Mouse (Mus musculus) hindbrain, postnatal 0 days (tissue): Measurements from ENCODE around the gene Hnrnpul1. TPM values are rescaled to one million over a fixed set of nuclear protein-coding genes. Genes with fewer than 3 reads are reported as not detected.

Experiments
- ATAC-seq: fragments of 200-750 bp; cut with Nextera tagmentation; 2 replicates; pipeline ENCODE4 v1.8.0; 2017; ENCODE audit warnings: mild to moderate bottlenecking, moderate TSS enrichment, moderate library complexity
- DNase-seq: peaks from one replicate; pipeline ENCODE4 v3.0.0-alpha.2; 2015; ENCODE audit warnings: low spot score
- H3K27ac ChIP-seq: fragments of 300-500 bp; sonication (generic); 2 replicates; pipeline ENCODE4 v1.5.1; 2014; ENCODE audit warnings: mild to moderate bottlenecking
- H3K27me3 ChIP-seq: fragments of 300-500 bp; sonication (generic); 2 replicates; pipeline ENCODE4 v1.6.1; 2014; ENCODE audit warnings: low read length, mixed read lengths; ENCODE audit not compliant: insufficient read depth
- H3K36me3 ChIP-seq: fragments of 300-500 bp; sonication (generic); 2 replicates; pipeline ENCODE4 v1.6.1; 2014; ENCODE audit warnings: low read length, mixed read lengths; ENCODE audit not compliant: insufficient read depth
- H3K4me1 ChIP-seq: fragments of 300-500 bp; sonication (generic); 2 replicates; pipeline ENCODE4 v1.6.1; 2014; ENCODE audit warnings: antibody characterized with exemption, low read length, mixed read lengths; ENCODE audit not compliant: insufficient read depth
- H3K4me2 ChIP-seq: fragments of 300-500 bp; sonication (generic); 2 replicates; pipeline ENCODE4 v1.6.1; 2014; ENCODE audit warnings: low read depth, mild to moderate bottlenecking, low read length, moderate library complexity, mixed read lengths
- H3K4me3 ChIP-seq: fragments of 300-500 bp; sonication (generic); 2 replicates; pipeline ENCODE4 v1.5.1; 2014; ENCODE audit warnings: low read length
- H3K9ac ChIP-seq: fragments of 300-500 bp; sonication (generic); replicated peaks from 2 replicates; pipeline ENCODE4 v1.6.1; 2014; ENCODE audit warnings: mild to moderate bottlenecking, low read length, moderate library complexity, mixed read lengths
- H3K9me3 ChIP-seq: fragments of 300-500 bp; sonication (generic); 2 replicates; pipeline ENCODE4 v1.6.1; 2016; ENCODE audit warnings: low read length, mixed read lengths
- CTCF ChIP-seq: IDR thresholded peaks from 2 replicates; pipeline ENCODE4 v1.5.1; 2016; ENCODE audit warnings: antibody characterized with exemption, control low read depth, low read depth
- WGBS: fragments of 180-500 bp; shearing (Covaris S2); extraction: QIAGEN DNeasy Blood & Tissue Kit; methylation state at CpG from one replicate; pipeline ENCODE4 v1.1.7; 2014; 5-methylcytosine and 5-hydroxymethylcytosine counted together
- polyA plus RNA-seq: library from polyadenylated mRNA; unstranded; fragments of >200 nt; fragmentation: Nextera tagmentation; extraction: Ambion mirVana; gene quantifications from 2 replicates; pipeline ENCODE4 v1.2.1, GENCODE M21; 2015
- total RNA-seq: library from RNA; depleted of rRNA; stranded (reverse); fragments of >200 nt; gene quantifications from 2 replicates; pipeline ENCODE4 v1.2.3, GENCODE M21; 2014

The Hnrnpul1 gene
- total and polyA plus RNA-seq, 2 experiments from 2014 or later = 44.6 to 116 TPM

DNA sequence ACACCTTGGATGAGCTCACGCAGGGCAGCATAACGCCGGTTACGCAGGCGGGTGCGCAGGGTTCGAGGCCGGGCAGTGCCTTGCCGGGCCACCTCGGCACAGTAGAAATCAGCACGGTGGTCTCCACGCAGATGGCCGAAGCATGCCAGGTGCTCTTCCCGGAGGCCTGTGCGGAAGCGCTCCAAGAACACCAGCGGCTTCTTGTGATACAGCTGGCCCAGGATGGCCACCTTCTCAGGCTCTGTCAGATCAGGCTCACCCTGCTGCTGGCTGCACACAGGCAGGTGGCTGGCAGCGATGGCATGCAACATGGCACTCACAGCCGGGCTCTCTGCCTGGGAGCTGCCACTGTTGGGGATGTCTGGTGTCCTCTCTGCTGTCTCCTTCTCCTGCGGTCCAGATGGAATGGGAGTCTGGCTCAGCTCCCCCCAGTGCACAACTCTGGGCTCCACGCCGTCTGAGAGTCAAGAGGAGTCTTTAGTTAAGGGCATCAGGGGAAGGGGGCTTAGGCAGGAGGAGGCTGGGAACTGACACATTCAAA lies 38.8 kb downstream of the Hnrnpul1 start:
- Histone ChIP-seq H3K4me3 (no peak overlapping the region), H3K9me3 (no peaks in the 10 kb centered on the region), H3K36me3 (peaks cover 35% of the 10 kb centered on the region), H3K9ac (no peak overlapping the region), H3K4me1 (peaks cover 9% of the 10 kb centered on the region; the same call in 1 of the 2 replicates), H3K4me2 (no peak overlapping the region), H3K27me3 (no peaks in the 10 kb centered on the region), H3K27ac (no peak overlapping the region)
- no peak for TF ChIP-seq CTCF
- WGBS = 94% methylated on average over 22 of the region's 22 CpGs
- no peak for ATAC-seq
- DNase-seq = no peak

GRCm38 (mm10) chr7:25714581-25714980 lies 40.0 kb downstream of the Hnrnpul1 start:
- Histone ChIP-seq H3K4me1 (peaks cover 20% of the 10 kb centered on the region), H3K27me3 (no peaks in the 10 kb centered on the region), H3K36me3 (peaks cover 29% of the 10 kb centered on the region), H3K4me3 (no peak overlapping the region), H3K4me2 (no peak overlapping the region), H3K27ac (no peak overlapping the region), H3K9me3 (no peaks in the 10 kb centered on the region), H3K9ac (no peak overlapping the region)
- TF ChIP-seq CTCF = no peak
- no peak for DNase-seq
- ATAC-seq = no peak
- WGBS = 94% methylated on average over 8 of the region's 8 CpGs

DNA sequence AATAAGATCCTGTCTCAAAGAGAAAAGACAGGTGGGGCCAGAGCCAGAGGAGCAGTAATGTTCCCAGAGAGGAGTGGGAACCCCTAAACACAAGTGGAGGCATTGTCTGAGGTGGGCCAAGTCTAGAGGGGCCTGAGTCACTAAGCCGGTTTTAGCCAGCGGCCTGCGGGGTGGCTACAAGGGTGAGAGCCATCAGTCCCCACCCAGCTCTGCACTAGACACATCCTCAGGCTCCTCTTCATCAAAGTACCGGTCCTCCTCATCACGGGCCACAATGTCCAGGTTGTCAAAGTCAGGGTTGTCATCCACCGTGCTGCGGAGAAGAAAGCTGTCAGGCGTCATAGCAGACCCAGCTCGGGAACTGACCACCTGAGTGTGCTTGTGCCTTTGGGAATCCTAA lies 41.8 kb downstream of the Hnrnpul1 start:
- Histone ChIP-seq H3K27ac (no peak overlapping the region), H3K4me2 (no peak overlapping the region), H3K9ac (no peak overlapping the region), H3K4me1 (peaks cover 15% of the 10 kb centered on the region), H3K27me3 (no peaks in the 10 kb centered on the region), H3K9me3 (no peaks in the 10 kb centered on the region), H3K4me3 (no peak overlapping the region), H3K36me3 (peaks cover 29% of the 10 kb centered on the region)
- DNase-seq (no peak), ATAC-seq (no peak)
- 92% methylated on average over 9 of the region's 9 CpGs for WGBS
- no peak for TF ChIP-seq CTCF

GRCm38 (mm10) chr7:25711731-25712197 lies 42.8 kb downstream of the Hnrnpul1 start:
- ATAC-seq (no peak), DNase-seq (peak; percentile 13)
- Histone ChIP-seq H3K4me3 (no peak overlapping the region), H3K36me3 (peaks cover 29% of the 10 kb centered on the region), H3K27me3 (no peaks in the 10 kb centered on the region), H3K9me3 (no peaks in the 10 kb centered on the region), H3K4me2 (no peak overlapping the region), H3K4me1 (peaks cover 15% of the 10 kb centered on the region), H3K27ac (no peak overlapping the region), H3K9ac (no peak overlapping the region)
- WGBS = 35% methylated on average over 7 of the region's 7 CpGs
- TF ChIP-seq CTCF = no peak

- WGBS = 69% methylated on average over 5 of the region's 5 CpGs
- ATAC-seq = no peak
- H3K36me3 ChIP-seq = peaks cover 29% of the 10 kb centered on the region
Observed at GRCm38 (mm10) chr7:25711165-25711564, 43.4 kb downstream of the Hnrnpul1 start.

DNA sequence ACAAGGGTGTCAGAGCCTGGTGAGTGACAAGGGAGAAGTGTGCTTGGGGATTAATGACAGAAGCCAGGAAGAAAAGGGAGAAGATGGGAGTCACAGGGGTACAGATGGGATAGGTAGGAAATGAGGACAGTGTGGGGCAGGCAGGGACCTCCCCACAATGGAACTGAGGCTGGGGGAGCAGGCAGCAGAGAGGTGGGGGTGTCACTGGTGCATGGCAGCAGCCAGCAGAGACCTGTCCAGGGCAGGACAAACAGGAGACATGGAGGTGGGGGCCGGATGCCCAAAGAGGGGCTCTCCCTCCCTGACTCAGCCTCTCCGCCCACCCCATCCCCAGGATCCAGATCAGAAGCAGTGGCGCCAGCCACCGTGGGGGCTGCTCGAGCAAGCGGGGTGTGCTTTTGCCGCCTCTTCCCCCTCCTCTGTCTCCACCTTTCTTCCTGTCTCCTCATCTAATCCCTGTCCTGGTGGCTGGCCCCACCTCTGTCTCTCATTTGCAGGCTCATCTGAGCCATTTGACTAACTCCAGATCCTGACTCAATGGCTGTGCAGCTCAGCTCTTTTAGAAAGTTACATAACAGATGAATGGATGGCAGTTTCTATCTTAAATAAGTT lies 43.9 kb downstream of the Hnrnpul1 start:
- 0 out of 2 replicates have a peak overlapping the region, but pooled peaks have one; percentile 28 for H3K9ac ChIP-seq
- no peak for TF ChIP-seq CTCF
- no peak for DNase-seq
- H3K4me1 ChIP-seq = peaks cover 15% of the 10 kb centered on the region
- H3K4me3 ChIP-seq = no peak overlapping the region
- ATAC-seq = peak; percentile 11; the same call in 1 of the 2 replicates
- no peaks in the 10 kb centered on the region for H3K27me3 ChIP-seq
- no peak overlapping the region for H3K27ac ChIP-seq
- no peaks in the 10 kb centered on the region for H3K9me3 ChIP-seq
- H3K4me2 ChIP-seq = peak overlapping the region; percentile 23; the same call in 1 of the 2 replicates
- WGBS = 13% methylated on average over 5 of the region's 7 CpGs
- H3K36me3 ChIP-seq = peaks cover 24% of the 10 kb centered on the region

More at GRCm38 (mm10) chr7:25711165-25711564, 43.4 kb downstream of the Hnrnpul1 start:
- Histone ChIP-seq H3K27ac (no peak overlapping the region), H3K9ac (no peak overlapping the region), H3K4me2 (no peak overlapping the region), H3K4me1 (peaks cover 15% of the 10 kb centered on the region), H3K4me3 (no peak overlapping the region), H3K27me3 (no peaks in the 10 kb centered on the region), H3K9me3 (no peaks in the 10 kb centered on the region)
- DNase-seq = no peak
- TF ChIP-seq CTCF = no peak

- Histone ChIP-seq H3K27me3 (no peaks in the 10 kb centered on the region), H3K4me1 (peaks cover 15% of the 10 kb centered on the region), H3K9me3 (no peaks in the 10 kb centered on the region), H3K36me3 (peaks cover 17% of the 10 kb centered on the region), H3K27ac (no peak overlapping the region; the same call in 1 of the 2 replicates), H3K4me3 (no peak overlapping the region), H3K9ac (0 out of 2 replicates have a peak overlapping the region, but pooled peaks have one; percentile 28), H3K4me2 (peak overlapping the region; percentile 23; the same call in 1 of the 2 replicates)
- ATAC-seq (peak; percentile 15), DNase-seq (peak; percentile 18)
- WGBS = 9% methylated on average over 12 of the region's 12 CpGs
- no peak for TF ChIP-seq CTCF
Observed at GRCm38 (mm10) chr7:25709961-25710360, 44.6 kb downstream of the Hnrnpul1 start.
